In the genomic region with DNA sequence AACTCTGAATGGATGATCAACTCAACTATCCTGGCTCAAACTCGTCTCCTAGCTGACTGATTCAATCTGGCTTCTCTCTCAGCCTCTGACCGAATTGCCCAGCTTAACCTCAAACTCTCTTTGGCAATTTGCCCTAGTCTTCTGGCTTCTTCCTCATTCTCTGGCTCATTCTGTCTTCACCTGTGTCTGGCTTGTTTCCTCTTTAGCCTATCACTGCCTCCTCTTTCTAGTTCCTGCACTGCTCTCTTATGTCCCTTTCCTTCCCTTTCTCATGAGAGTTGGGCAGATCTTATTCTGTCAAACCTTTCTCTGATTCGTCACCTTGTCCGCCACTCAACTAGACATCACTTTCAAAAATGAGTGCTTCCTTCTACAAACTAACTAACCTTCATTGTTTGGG, we compare ENCODE assay signal across 19 mouse cellular contexts. TPM values are rescaled to one million over a fixed set of nuclear protein-coding genes. Genes with fewer than 3 reads are reported as not detected.
DNase-seq lines count a peak whose midpoint lies in the region; ATAC-seq lines count a peak whose summit lies in the region.
"Had no signal": no experiment of that assay in that cellular context is flagged by ENCODE, and none has a peak within 500 bp of the region (broad histone marks: within the 10 kb centered on the region; RNA-seq: fewer than 3 reads in every experiment).

No protein-coding gene starts in this region.

- H3K9ac ChIP-seq in heart, embryonic 12.5 days, result no peak overlapping the region
- H3K9ac ChIP-seq: hindbrain, embryonic 13.5 days; limb, embryonic 13.5 days; lung, embryonic 15.5 days; neural tube, embryonic 13.5 days had no signal

- peak overlapping the region; percentile 29; the same call in 1 of the 2 replicates for H3K27ac ChIP-seq in heart, embryonic 12.5 days (ENCODE audit: poor library complexity, severe bottlenecking)
- H3K27ac ChIP-seq: hindbrain, embryonic 13.5 days; kidney, postnatal 0 days; left cerebral cortex, adult 2 months; limb, embryonic 13.5 days; lung, embryonic 15.5 days; neural tube, embryonic 13.5 days had no signal

- no peaks in the 10 kb centered on the region for H3K9me3 ChIP-seq in heart, embryonic 12.5 days (replicated peaks)
- H3K9me3 ChIP-seq: hindbrain, embryonic 13.5 days; limb, embryonic 13.5 days; lung, embryonic 15.5 days; neural tube, embryonic 13.5 days had no signal

- H3K27me3 ChIP-seq in heart, embryonic 12.5 days (replicated peaks), result no peaks in the 10 kb centered on the region
- H3K27me3 ChIP-seq: hindbrain, embryonic 13.5 days; limb, embryonic 13.5 days; lung, embryonic 15.5 days; neural tube, embryonic 13.5 days had no signal

- peaks cover 42% of the 10 kb centered on the region for H3K4me1 ChIP-seq in heart, embryonic 12.5 days (replicated peaks)

- no peak for ATAC-seq in heart, embryonic 12.5 days (ENCODE audit: insufficient number of reproducible peaks, low FRiP score)
- peak; percentile 66 for ATAC-seq in monocyte, adult 5-6 weeks (replicated peaks; ENCODE audit: insufficient number of reproducible peaks, low FRiP score, low TSS enrichment, poor library complexity, severe bottlenecking)
- no peak for ATAC-seq in erythroid progenitor cell, adult 5-6 weeks (replicated peaks; ENCODE audit: low FRiP score, poor library complexity, severe bottlenecking)

- no peak overlapping the region for H3K4me2 ChIP-seq in heart, embryonic 12.5 days
- H3K4me2 ChIP-seq: hindbrain, embryonic 13.5 days; limb, embryonic 13.5 days; lung, embryonic 15.5 days; neural tube, embryonic 13.5 days had no signal

- 78% methylated on average over 4 of the region's 4 CpGs for WGBS in heart, embryonic 12.5 days

- no peaks in the 10 kb centered on the region for H3K36me3 ChIP-seq in heart, embryonic 12.5 days
- H3K36me3 ChIP-seq: hindbrain, embryonic 13.5 days; lung, embryonic 15.5 days; neural tube, embryonic 13.5 days had no signal

- intact Hi-C loops in heart, postnatal 14 days (cut with DNase I), result no loop called here

- no peak for DNase-seq in heart, postnatal 14 days
- peak; percentile 67 for DNase-seq in lung, postnatal 36 days
- no peak for DNase-seq in lung, postnatal 4 days
- DNase-seq in NIH3T3 (ENCODE audit: low read depth), result peak; percentile 34
- no peak for DNase-seq in heart, adult 11 months
- DNase-seq: adrenal gland, postnatal 14 days; cerebellum, adult 11-12 months; gastrocnemius, postnatal 25 days; midbrain, embryonic 14.5 days; right cerebral cortex, adult 18-20 months had no signal

- H3K4me3 ChIP-seq in heart, embryonic 12.5 days, result no peak overlapping the region
- H3K4me3 ChIP-seq: hindbrain, embryonic 13.5 days; left cerebral cortex, adult 2 months; limb, embryonic 13.5 days; lung, embryonic 15.5 days; neural tube, embryonic 13.5 days had no signal

RNA-seq across cellular contexts. Expression of a gene that starts 16.5 kb away (rescaled TPM):
- polyA plus RNA-seq in heart, embryonic 12.5 days (2016; fragmentation: Nextera tagmentation; extraction: Ambion mirVana), result 7.5 and 8.6 TPM in 2 replicates
- total RNA-seq in heart, postnatal 14 days (2021), result 1 to 10 TPM; 5.0 to 8.2 TPM
- 23.1 to 30.4 TPM (median 26.6 TPM) in 3 replicates for total RNA-seq in monocyte, adult 5-6 weeks (2017)
- total RNA-seq in erythroid progenitor cell, adult 5-6 weeks (2015; ENCODE audit: low replicate concordance), result 2.2 and 2.5 TPM in 2 replicates
- 3.1 and 5.0 TPM in 2 replicates for total RNA-seq in erythroid progenitor cell, adult 5-6 weeks (2017; ENCODE audit: low replicate concordance)

RNA-seq across cellular contexts. Expression of a gene that starts 20.7 kb away (rescaled TPM):
- 43.9 and 47.1 TPM in 2 replicates for polyA plus RNA-seq in heart, embryonic 12.5 days (2016; fragmentation: Nextera tagmentation; extraction: Ambion mirVana)
- total RNA-seq in heart, postnatal 14 days (2021), result 10 to 100 TPM; 10.3 to 12.3 TPM
- total RNA-seq in monocyte, adult 5-6 weeks (2017), result 35.3 to 39.1 TPM (median 36.2 TPM) in 3 replicates
- 7.1 and 15.1 TPM in 2 replicates for total RNA-seq in erythroid progenitor cell, adult 5-6 weeks (2015; ENCODE audit: low replicate concordance)
- total RNA-seq in erythroid progenitor cell, adult 5-6 weeks (2017; ENCODE audit: low replicate concordance), result 15.9 and 23.4 TPM in 2 replicates

Comparison
In these comparisons a context has a peak if more than half of its experiments do, and no peak if none do; other contexts are left out.
1. DNase-seq: peak in lung, postnatal 36 days (single experiment) and NIH3T3 (single experiment); none in heart, postnatal 14 days (0 of 2), lung, postnatal 4 days (0 of 2) and heart, adult 11 months (single experiment).